Mouse (Mus musculus) adrenal gland (tissue): Measurements from ENCODE around the gene Mslnl.

Source experiments
- intact Hi-C: fragments of 180-260 bp; cut with DNase I; formaldehyde crosslinking; loops from one replicate; pipeline ENCODE4 v1.15.1; 2025
- microRNA-seq, 2 experiments: library from miRNA; unstranded; fragments of <30 nt; microRNA quantifications; one replicate each; pipeline ENCODE4; 2019

Mslnl gene

GRCm38 (mm10) chr17:25785281-25785745 lies 49.5 kb downstream of the Mslnl start, which contains the start of gene Haghl:
Gene Haghl (minus strand): TSS chr17:25785673.
- intact Hi-C loops = no loop called here

GRCm38 (mm10) chr17:25786280-25786679 lies 50.4 kb downstream of the Mslnl start, which contains the start of gene Ccdc78:
Gene Ccdc78 (plus strand): TSS chr17:25786580.
- intact Hi-C loops = no loop called here

- intact Hi-C loops = no loop called here
Measured at GRCm38 (mm10) chr17:25786781-25787504, 51.1 kb downstream of the Mslnl start.

- intact Hi-C loops = loop anchor here (10.0 kb wide), 1 partner anchor 217 kb away; the partner anchor contains the start of genes Lmf1 and Sox8
Measured at GRCm38 (mm10) chr17:25791320-25791842, 55.5 kb downstream of the Mslnl start.

- intact Hi-C loops = loop anchor here (10.0 kb wide), 1 partner anchor 217 kb away; the partner anchor contains the start of genes Lmf1 and Sox8
Measured at GRCm38 (mm10) chr17:25791843-25792527, 56.1 kb downstream of the Mslnl start.

GRCm38 (mm10) chr17:25792615-25793014 lies 56.8 kb downstream of the Mslnl start, which contains the start of gene Fam173a:
Gene Fam173a (minus strand): TSS chr17:25792901.
- intact Hi-C loops = loop anchor here (10.0 kb wide), 1 partner anchor 218 kb away; the partner anchor contains the start of genes Lmf1 and Sox8

- intact Hi-C loops = loop anchor here (10.0 kb wide), 1 partner anchor 219 kb away; the partner anchor contains the start of genes Lmf1 and Sox8
Measured at GRCm38 (mm10) chr17:25794197-25794596, 58.4 kb downstream of the Mslnl start.

GRCm38 (mm10) chr17:25794998-25795397 lies 59.2 kb downstream of the Mslnl start:
- intact Hi-C loops = loop anchor here (10.0 kb wide), 1 partner anchor 220 kb away; the partner anchor contains the start of genes Lmf1 and Sox8

- intact Hi-C loops = loop anchor here (10.0 kb wide), 1 partner anchor 221 kb away; the partner anchor contains the start of genes Lmf1 and Sox8
Measured at GRCm38 (mm10) chr17:25795609-25796092, 59.8 kb downstream of the Mslnl start, which contains the start of gene AC134908.4. Gene AC134908.4 (minus strand): TSS chr17:25795659.

- intact Hi-C loops = loop anchor here (10.0 kb wide), 1 partner anchor 221 kb away; the partner anchor contains the start of genes Lmf1 and Sox8
Measured at GRCm38 (mm10) chr17:25796211-25796771, 60.4 kb downstream of the Mslnl start.

GRCm38 (mm10) chr17:25796951-25797369 lies 61.1 kb downstream of the Mslnl start, which contains the start of gene Metrn:
Gene Metrn (minus strand): TSS chr17:25797136.
- intact Hi-C loops = loop anchor here (10.0 kb wide), 1 partner anchor 222 kb away; the partner anchor contains the start of genes Lmf1 and Sox8

Small RNAs within 50 kb of the gene (microRNA-seq; reads per million reads assigned to microRNA genes)
- gene Gm25083 (0 reads per million in 2 experiments), gene Mir6966 (0.34 to 0.37 reads per million in 2 experiments)
